Mouse (Mus musculus): ENCODE data around the gene Fastkd1.

GRCm38 (mm10) chr2:69716483-69716882, 3.2 kb upstream of the Fastkd1 start:
- no peak for TF ChIP-seq POLR2A (IDR thresholded peaks at IDR 0.05; ENCODE audit: control insufficient read depth, extremely low read depth, insufficient read depth, low read length, poor library complexity)
- no peak for TF ChIP-seq CTCF (IDR thresholded peaks at IDR 0.05; ENCODE audit: borderline replicate concordance, control insufficient read depth, extremely low read depth, insufficient read depth, low read length, poor library complexity)
